Comparison of ENCODE assay signal across 31 mouse cellular contexts in the genomic region with DNA sequence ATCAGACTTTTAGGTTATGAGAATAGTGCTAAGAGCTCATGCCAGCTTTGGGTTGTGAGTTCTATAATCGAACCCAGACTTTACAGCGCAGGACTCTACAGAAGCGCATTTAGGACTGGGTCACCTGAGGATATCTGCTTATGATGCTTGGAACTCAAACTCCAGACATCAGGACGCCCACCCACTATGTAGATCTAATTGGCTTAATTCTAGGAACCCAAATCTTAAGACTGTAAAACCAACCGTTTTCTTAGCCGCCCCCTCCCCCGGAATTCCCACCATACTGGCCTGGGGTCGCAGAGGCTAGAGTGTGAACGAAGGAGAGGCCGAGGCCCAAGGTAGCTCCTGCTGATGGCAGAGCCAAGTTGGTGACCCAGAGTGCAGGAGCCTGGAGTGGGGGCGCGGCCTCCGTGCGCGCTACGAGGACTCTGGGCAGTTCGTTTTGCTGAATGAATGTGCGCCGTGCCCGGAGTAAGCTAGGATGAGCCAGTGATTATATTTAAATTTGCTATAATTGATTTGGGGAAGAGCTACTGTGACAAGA. TPM values are rescaled to one million over a fixed set of nuclear protein-coding genes. Genes with fewer than 3 reads are reported as not detected.
DNase-seq lines count a peak whose midpoint lies in the region; ATAC-seq lines count a peak whose summit lies in the region.
"Had no signal": no experiment of that assay in that cellular context is flagged by ENCODE, and none has a peak within 500 bp of the region (broad histone marks: within the 10 kb centered on the region; RNA-seq: fewer than 3 reads in every experiment).

No protein-coding gene starts in this region.

- under 1% methylated on average over 20 of the region's 20 CpGs for WGBS in limb, embryonic 11.5 days
- WGBS in limb, embryonic 10.5 days: 2% methylated on average over 20 of the region's 20 CpGs
- WGBS in embryonic facial prominence, embryonic 11.5 days: 1% methylated on average over 20 of the region's 20 CpGs

- no peak overlapping the region for H3K4me3 ChIP-seq in limb, embryonic 11.5 days (ENCODE audit: low read depth, low read length)
- no peak overlapping the region for H3K4me3 ChIP-seq in limb, embryonic 10.5 days
- no peak overlapping the region for H3K4me3 ChIP-seq in embryonic facial prominence, embryonic 11.5 days (ENCODE audit: low read depth, low read length)
- H3K4me3 ChIP-seq: erythroblast, embryonic 14.5 days; forebrain, embryonic 12.5 days; intestine, embryonic 15.5 days; stomach, embryonic 15.5 days had no signal

- H3K27me3 ChIP-seq in limb, embryonic 11.5 days (ENCODE audit: control insufficient read depth, insufficient read depth, low read length): peaks cover 91% of the 10 kb centered on the region
- H3K27me3 ChIP-seq in limb, embryonic 10.5 days (ENCODE audit: low read depth, poor library complexity, severe bottlenecking): peaks cover 100% of the 10 kb centered on the region
- H3K27me3 ChIP-seq in embryonic facial prominence, embryonic 11.5 days (ENCODE audit: control insufficient read depth, insufficient read depth, low read length): peaks cover 82% of the 10 kb centered on the region
- H3K27me3 ChIP-seq: CH12.LX had no signal

- no peak overlapping the region for H3K9ac ChIP-seq in limb, embryonic 11.5 days (ENCODE audit: low read length)
- no peak overlapping the region for H3K9ac ChIP-seq in embryonic facial prominence, embryonic 11.5 days (replicated peaks; ENCODE audit: low read length)
- H3K9ac ChIP-seq: forebrain, embryonic 12.5 days; intestine, embryonic 15.5 days; liver, embryonic 14.5 days; stomach, embryonic 15.5 days had no signal

- peaks cover 25% of the 10 kb centered on the region for H3K4me1 ChIP-seq in limb, embryonic 11.5 days (ENCODE audit: control insufficient read depth, insufficient read depth, low read length)
- peaks cover 48% of the 10 kb centered on the region for H3K4me1 ChIP-seq in limb, embryonic 10.5 days
- H3K4me1 ChIP-seq in embryonic facial prominence, embryonic 11.5 days (ENCODE audit: control insufficient read depth, insufficient read depth, low read length): no peaks in the 10 kb centered on the region

- peak; percentile 36 for DNase-seq in embryo, embryonic 10.5 days (ENCODE audit: low spot score)
- DNase-seq in embryo, embryonic 10 days (ENCODE audit: low spot score): no peak
- peak; percentile 52 for DNase-seq in limb, embryonic 11.5 days (ENCODE audit: low spot score)
- DNase-seq in limb, embryonic 10.5 days (ENCODE audit: low spot score): no peak
- DNase-seq in MN1 (ENCODE audit: low spot score): peak; percentile 40
- DNase-seq in embryonic facial prominence, embryonic 11.5 days (ENCODE audit: low spot score): peak; percentile 19
- no peak for DNase-seq in cerebellum, adult 8-10 months
- DNase-seq: adrenal gland, postnatal 25 days; cerebellum, adult 11-12 months; heart, postnatal 14 days; kidney, adult 2 months; kidney, postnatal 4 days; layer of hippocampus, postnatal 36 days; left cerebral cortex, postnatal 4 days; liver; lung, adult 2 months; lung, postnatal 14 days; retina, postnatal 1 day; right cerebral cortex, postnatal 14 days had no signal

- no peak overlapping the region for H3K4me2 ChIP-seq in limb, embryonic 11.5 days (ENCODE audit: low read depth, severe bottlenecking)
- H3K4me2 ChIP-seq in embryonic facial prominence, embryonic 11.5 days (ENCODE audit: low read depth, low read length): no peak overlapping the region
- H3K4me2 ChIP-seq: forebrain, embryonic 12.5 days; intestine, embryonic 15.5 days; stomach, embryonic 15.5 days had no signal

- no peak for ATAC-seq in limb, embryonic 11.5 days (ENCODE audit: insufficient number of reproducible peaks, low FRiP score, low TSS enrichment, low read depth)
- no peak for ATAC-seq in embryonic facial prominence, embryonic 11.5 days (replicated peaks; ENCODE audit: insufficient number of reproducible peaks, low FRiP score, low TSS enrichment, low read depth)
- ATAC-seq: hindbrain, postnatal 0 days; intestine, embryonic 15.5 days had no signal

- no peaks in the 10 kb centered on the region for H3K36me3 ChIP-seq in limb, embryonic 11.5 days (ENCODE audit: control insufficient read depth, insufficient read depth, low read length)
- no peaks in the 10 kb centered on the region for H3K36me3 ChIP-seq in limb, embryonic 10.5 days
- H3K36me3 ChIP-seq in embryonic facial prominence, embryonic 11.5 days (replicated peaks; ENCODE audit: control insufficient read depth, insufficient read depth, low read depth, low read length): no peaks in the 10 kb centered on the region
- H3K36me3 ChIP-seq: forebrain, embryonic 12.5 days; intestine, embryonic 15.5 days; stomach, embryonic 15.5 days had no signal

- H3K27ac ChIP-seq in limb, embryonic 11.5 days (replicated peaks; ENCODE audit: low read depth, low read length): no peak overlapping the region
- no peak overlapping the region for H3K27ac ChIP-seq in limb, embryonic 10.5 days
- no peak overlapping the region for H3K27ac ChIP-seq in embryonic facial prominence, embryonic 11.5 days (replicated peaks; ENCODE audit: low read depth, low read length)
- H3K27ac ChIP-seq: forebrain, embryonic 12.5 days; hindbrain, postnatal 0 days; intestine, embryonic 15.5 days; kidney, postnatal 0 days; liver, embryonic 14.5 days; stomach, embryonic 15.5 days had no signal

- peaks cover 3% of the 10 kb centered on the region; the same call in 1 of the 2 replicates for H3K9me3 ChIP-seq in limb, embryonic 11.5 days (ENCODE audit: control insufficient read depth, low read length)
- H3K9me3 ChIP-seq in limb, embryonic 10.5 days (replicated peaks): no peaks in the 10 kb centered on the region
- no peaks in the 10 kb centered on the region for H3K9me3 ChIP-seq in embryonic facial prominence, embryonic 11.5 days (replicated peaks; ENCODE audit: control insufficient read depth, low read length)
- H3K9me3 ChIP-seq: forebrain, embryonic 12.5 days; intestine, embryonic 15.5 days; stomach, embryonic 15.5 days had no signal

RNA-seq across cellular contexts. Expression of a gene that starts 7.3 kb away (rescaled TPM):
- 1.2 and 1.3 TPM in 2 replicates for polyA plus RNA-seq in limb, embryonic 11.5 days (2014; fragmentation: Nextera tagmentation; extraction: Ambion mirVana)
- 0.38 TPM in 1 of 2 replicates, not detected in the other for polyA plus RNA-seq in limb, embryonic 10.5 days (2016; fragmentation: Nextera tagmentation; extraction: Ambion mirVana)
- not detected in 2 replicates for polyA plus RNA-seq in embryonic facial prominence, embryonic 11.5 days (2014; fragmentation: Nextera tagmentation; extraction: Ambion mirVana)
- polyA plus RNA-seq: C2C12; erythroblast, embryonic 14.5 days; frontal cortex, adult 2 months; heart, embryonic 14.5 days; hindbrain, postnatal 0 days; kidney, adult 2 months; kidney, postnatal 0 days; liver, embryonic 14.5 days; lung, adult 2 months; urinary bladder, adult 2 months had no signal

RNA-seq across cellular contexts. Expression of a gene that starts 36.5 kb away (rescaled TPM):
- 24.4 and 34.5 TPM in 2 replicates for polyA plus RNA-seq in limb, embryonic 11.5 days (2014; fragmentation: Nextera tagmentation; extraction: Ambion mirVana)
- polyA plus RNA-seq in limb, embryonic 10.5 days (2016; fragmentation: Nextera tagmentation; extraction: Ambion mirVana): 40.0 and 40.4 TPM in 2 replicates
- 24.2 and 25.3 TPM in 2 replicates for polyA plus RNA-seq in embryonic facial prominence, embryonic 11.5 days (2014; fragmentation: Nextera tagmentation; extraction: Ambion mirVana)

Comparison
In these comparisons a context has a peak if more than half of its experiments do, and no peak if none do; other contexts are left out.
1. DNase-seq: peak in embryo, embryonic 10.5 days (single experiment), limb, embryonic 11.5 days (single experiment), MN1 (single experiment) and embryonic facial prominence, embryonic 11.5 days (single experiment); none in embryo, embryonic 10 days (single experiment), limb, embryonic 10.5 days (single experiment) and cerebellum, adult 8-10 months (single experiment).